Mouse (Mus musculus): ENCODE measurements around the gene Has1.
"Not testable (repeated sequence)": the region's sequence is repeated elsewhere in the genome, so short reads cannot be mapped to it uniquely, and the experiment has no call there.

Has1 gene

GRCm38 (mm10) chr17:17844606-17845005 lies 10.4 kb downstream of the Has1 start:
- DNase-seq (ENCODE audit: low spot score in 2 of 2), result not testable (repeated sequence)

- DNase-seq (ENCODE audit: low spot score in 2 of 2), result no peak
These were observed 11.3 kb downstream of the Has1 start for GRCm38 (mm10) chr17:17843534-17844261.

GRCm38 (mm10) chr17:17840796-17841195 lies 14.2 kb downstream of the Has1 start:
- DNase-seq (ENCODE audit: low spot score in 2 of 2), result no peak

DNA sequence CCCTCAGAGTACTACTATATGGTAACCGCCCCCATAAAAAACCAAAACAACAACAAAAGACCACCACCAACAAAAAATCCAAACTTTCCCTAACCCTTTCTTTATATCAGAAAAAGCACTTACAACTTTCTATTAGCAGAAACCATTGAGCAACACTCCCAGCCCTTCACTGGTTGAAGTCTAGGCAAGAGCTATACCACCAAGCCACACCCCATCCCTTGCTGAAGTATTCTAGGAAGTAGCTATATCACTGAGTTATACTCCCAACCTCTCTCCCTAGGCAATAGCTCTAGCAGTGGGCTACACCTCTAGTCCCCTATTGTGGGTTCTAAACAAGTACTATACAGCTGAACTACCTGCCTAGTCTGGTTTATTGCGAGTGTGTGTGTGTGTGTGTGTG lies 15.7 kb downstream of the Has1 start:
- no peak for DNase-seq (ENCODE audit: low spot score in 2 of 2)

- peak; percentile 74 to 90 for DNase-seq (ENCODE audit: low spot score in 2 of 2)
These were observed 16.9 kb downstream of the Has1 start for GRCm38 (mm10) chr17:17837919-17838701.

GRCm38 (mm10) chr17:17837426-17837825 lies 17.6 kb downstream of the Has1 start:
- no peak for DNase-seq (ENCODE audit: low spot score in 2 of 2)

DNA sequence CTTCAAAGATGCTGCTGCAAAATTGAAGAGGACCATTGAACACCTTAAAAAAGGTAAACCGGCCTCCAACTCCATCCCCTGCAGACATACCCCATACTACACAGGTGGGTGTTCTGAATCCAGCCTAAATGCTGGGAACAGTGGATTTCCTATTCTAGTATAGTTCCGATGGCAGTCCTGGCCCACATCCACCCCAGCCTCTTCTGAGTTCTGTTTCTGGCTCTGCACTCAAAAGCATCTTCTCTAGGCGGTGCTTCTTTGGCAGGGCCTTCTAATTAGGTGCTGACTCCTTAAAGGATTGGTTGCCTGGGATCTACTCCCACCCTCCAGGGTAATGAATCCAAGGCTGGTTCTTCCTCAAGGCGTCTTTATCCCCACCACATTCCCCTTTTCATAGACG lies 18.9 kb downstream of the Has1 start:
- no peak for DNase-seq (ENCODE audit: low spot score in 2 of 2)

DNA sequence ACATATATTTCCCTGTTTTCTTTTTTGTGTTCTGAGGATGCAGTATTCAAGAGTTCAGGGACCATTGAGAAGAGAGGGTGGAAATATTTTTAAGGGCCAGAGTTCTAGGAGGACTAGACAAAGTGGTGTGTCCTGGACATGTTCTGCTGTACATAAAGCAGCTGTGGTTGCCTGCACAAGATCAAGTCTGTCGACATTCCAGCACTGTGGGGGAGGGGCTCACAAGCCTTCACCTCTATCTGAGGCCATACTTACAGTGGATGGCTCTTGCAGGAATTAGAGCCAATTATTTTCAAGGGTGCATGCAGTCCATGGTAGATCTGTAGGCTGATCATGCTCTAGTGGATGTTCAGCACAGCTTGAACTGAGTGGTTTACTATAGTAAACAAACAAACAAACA lies 20.1 kb downstream of the Has1 start:
- no peak for DNase-seq (ENCODE audit: low spot score in 2 of 2)

DNA sequence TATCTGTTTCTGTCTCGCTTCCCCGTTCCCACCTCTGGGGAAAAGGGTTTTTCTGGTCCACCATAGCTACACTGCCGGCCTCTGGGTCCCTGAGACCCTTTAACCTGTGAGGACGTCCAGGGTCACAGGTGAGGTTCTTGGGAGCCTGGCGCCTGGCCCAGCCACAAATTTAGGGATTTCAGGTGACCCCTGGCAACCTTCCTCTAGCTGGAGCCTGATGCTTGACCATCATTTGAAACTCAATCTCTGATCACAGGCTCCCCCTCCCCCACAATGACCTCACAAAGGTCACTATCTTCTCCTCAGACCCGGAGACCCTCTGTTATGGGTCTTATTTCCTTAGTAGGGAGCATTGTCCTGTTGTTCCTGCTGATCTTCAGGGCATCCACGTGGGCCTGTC lies 24.3 kb downstream of the Has1 start:
- DNase-seq (ENCODE audit: low spot score in 2 of 2), result no peak

DNA sequence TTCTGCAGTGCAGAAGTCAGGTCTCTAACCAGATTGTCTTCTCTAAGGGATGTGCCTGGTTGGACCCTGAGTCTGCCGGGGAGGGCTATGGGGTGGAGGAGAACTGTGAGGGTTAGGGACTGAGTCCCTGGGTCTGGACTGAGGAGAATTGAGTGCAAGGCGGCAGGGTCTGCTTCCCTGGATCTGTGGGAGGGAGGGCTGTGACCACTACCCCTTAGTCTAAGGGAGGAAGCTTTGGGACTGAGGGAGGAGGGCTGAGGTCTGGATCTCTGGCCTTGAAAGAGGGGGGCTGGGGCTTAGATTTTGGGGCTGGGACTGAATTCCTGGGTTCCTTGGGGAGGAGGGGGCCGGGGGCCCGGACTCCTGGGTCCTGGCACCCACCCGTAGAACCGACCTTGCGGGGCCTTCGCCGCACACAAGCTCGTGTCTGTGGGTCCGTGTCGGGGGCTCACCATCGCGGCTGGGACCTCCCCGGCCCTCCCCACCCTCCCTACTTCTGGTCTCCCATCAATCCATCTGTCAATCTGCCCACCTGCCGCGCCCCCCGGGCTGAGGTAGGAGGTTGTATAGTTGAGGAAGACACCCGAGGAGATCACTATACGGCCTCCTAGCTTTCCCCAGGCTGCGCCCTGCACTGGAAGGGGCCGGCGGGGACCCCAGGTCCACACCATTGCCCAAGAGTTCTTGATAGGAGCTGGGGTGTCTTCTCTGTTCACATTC lies 25.0 kb downstream of the Has1 start:
- no peak for DNase-seq (ENCODE audit: low spot score in 2 of 2)

DNA sequence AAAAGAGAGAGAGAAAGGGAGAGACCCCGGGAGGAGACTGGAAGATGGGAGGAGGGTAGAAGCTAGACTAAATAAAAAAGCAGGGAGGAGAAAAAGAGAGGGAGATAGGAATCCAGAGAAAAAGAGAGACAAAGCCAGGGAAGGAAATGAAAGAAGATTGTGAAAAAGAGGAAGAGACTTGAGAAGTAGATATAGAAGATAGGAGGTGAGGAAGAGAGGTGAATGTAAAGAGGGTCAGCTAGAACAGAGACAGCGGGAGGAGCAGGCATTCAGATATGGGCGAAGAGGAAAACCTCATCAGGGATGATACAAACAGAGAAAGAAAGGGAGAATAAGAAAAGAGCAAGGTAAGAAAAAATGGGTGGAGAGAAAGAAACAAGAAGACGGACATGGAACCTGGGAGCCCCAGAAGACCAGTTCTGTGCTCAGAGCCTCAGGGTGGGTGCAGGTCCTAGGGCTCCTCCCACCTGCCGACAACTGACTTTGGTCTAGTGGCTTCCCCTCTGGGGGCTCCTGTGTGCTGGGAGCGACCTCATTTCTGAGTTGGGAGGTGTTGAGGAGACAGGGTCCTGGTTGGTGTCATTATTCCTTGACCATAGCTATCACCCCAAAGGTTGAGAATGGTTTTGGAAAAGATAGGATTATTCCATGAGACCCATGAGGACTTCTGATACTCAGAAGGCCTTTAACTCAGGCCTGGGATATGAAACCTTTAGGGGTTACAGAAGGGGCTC lies 25.8 kb downstream of the Has1 start:
- no peak for DNase-seq (ENCODE audit: low spot score in 2 of 2)

GRCm38 (mm10) chr17:17828191-17828981 lies 26.6 kb downstream of the Has1 start:
- no peak for DNase-seq (ENCODE audit: low spot score in 2 of 2)

GRCm38 (mm10) chr17:17827658-17828190 lies 27.3 kb downstream of the Has1 start:
- no peak for DNase-seq (ENCODE audit: low spot score in 2 of 2)

DNA sequence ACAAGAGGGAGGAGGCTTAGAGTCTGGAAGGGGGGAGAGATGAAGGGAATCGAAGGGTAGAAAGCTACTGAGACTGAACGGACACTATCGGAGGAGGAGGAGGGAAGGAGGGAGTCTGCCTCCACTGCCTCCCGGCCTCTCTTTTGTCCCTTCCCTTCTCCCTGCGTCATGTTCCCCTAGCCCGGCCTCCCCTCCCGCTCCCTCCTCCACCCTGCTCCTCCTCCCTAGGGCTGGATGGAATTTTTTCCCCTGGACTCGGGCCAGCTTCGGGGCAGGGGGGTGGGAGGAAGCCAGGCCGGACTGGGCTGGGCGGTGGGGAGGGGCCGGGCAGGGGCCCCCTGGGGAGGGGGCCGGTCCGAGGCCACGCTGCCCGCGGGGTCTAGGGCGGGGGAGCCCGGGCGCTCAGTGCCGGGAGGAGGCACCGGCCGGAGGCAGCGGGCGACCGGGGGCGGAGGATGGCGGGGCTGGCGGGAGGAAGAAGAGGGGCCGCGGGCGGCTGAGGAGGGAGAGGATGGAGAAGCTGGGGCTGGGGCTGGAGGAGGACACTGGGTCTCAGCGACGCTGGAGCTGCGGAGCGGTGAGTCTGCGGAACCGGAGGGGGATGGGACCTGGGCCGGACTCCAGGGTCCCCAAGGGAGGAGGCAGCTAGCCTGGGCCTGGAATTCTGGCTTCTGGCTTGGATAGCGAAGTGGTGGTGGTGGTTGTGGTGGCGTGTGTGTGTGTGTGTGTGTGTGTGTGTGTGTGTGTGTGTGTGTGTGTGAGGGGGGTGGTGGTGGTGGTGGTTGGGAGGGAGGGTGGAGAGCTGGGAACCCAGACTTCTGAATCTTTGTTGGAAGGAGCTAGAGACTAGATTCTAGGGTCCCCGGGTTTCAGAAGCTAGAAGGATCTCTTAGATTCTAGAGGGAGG lies 28.0 kb downstream of the Has1 start, which contains the start of gene Spaca6:
TSS of gene Spaca6 (plus strand) at position 408 of the 907 bp plus-strand sequence.
- peak in 1 of 2 experiments; percentile 51 for DNase-seq (ENCODE audit: low spot score in 2 of 2)

GRCm38 (mm10) chr17:17825921-17826591 lies 28.9 kb downstream of the Has1 start:
- no peak for DNase-seq (ENCODE audit: low spot score in 2 of 2)

- DNase-seq (ENCODE audit: low spot score in 2 of 2), result no peak
These were observed 31.2 kb downstream of the Has1 start for GRCm38 (mm10) chr17:17823612-17824336.

DNA sequence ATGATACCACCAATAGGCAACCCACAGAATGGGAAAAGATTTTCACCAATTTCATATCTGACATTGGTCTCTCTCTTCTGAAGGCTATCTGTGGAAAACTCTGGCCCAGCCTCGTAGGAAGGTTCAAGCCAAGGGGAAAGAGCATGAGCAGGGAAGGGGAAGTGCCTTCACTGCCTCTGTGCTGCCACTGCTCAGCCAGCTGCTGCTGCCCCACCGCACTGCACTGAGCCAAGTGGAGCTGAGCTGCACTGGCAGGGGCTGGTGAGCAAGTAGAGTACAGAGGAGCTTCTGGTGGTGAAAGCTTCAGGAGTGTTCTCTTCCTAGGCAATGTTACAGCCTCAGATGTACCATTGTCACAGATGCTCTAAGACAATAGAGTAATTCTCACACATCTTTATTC lies 59.5 kb downstream of the Has1 start:
- DNase-seq (ENCODE audit: low spot score in 2 of 2), result no peak
